Mouse (Mus musculus): ENCODE data around the gene Tmem9b. TPM values are rescaled to one million over a fixed set of nuclear protein-coding genes. Genes with fewer than 3 reads are reported as not detected.
A peak's percentile ranks its signal among the peaks of the same experiment; 100 is the strongest.

The Tmem9b gene
- polyA plus RNA-seq, 1 experiment from 2014 or later, result 124 TPM

- no peak within 1 kb of the TSS for H3K27ac ChIP-seq (replicated peaks)
- H3K9me3 ChIP-seq, result no peaks in the 10 kb centered on the region
- no peak within 1 kb of the TSS for H3K4me2 ChIP-seq
- ATAC-seq (ENCODE audit: low FRiP score, low read depth), result no peak
- H3K27me3 ChIP-seq, result no peaks in the 10 kb centered on the region
- H3K9ac ChIP-seq, result no peak within 1 kb of the TSS
- H3K4me1 ChIP-seq (replicated peaks), result no peaks in the 10 kb centered on the region
- H3K4me3 ChIP-seq, result no peak within 1 kb of the TSS
- WGBS, result 95% methylated on average over 5 of the region's 5 CpGs
- H3K36me3 ChIP-seq, result no peaks in the 10 kb centered on the region
Measured at GRCm38 (mm10) chr7:109723697-109724096, 29.0 kb downstream of the Tmem9b start, which contains the start of gene BC051019. Gene BC051019, minus strand, starts transcription at chr7:109723850.

GRCm38 (mm10) chr7:109723114-109723513 is 29.6 kb downstream of the Tmem9b start:
- Histone ChIP-seq H3K27ac (replicated peaks) (no peak overlapping the region), H3K4me2 (no peak overlapping the region), H3K36me3 (no peaks in the 10 kb centered on the region), H3K4me1 (replicated peaks) (no peaks in the 10 kb centered on the region), H3K4me3 (no peak overlapping the region), H3K9ac (no peak overlapping the region), H3K27me3 (no peaks in the 10 kb centered on the region), H3K9me3 (no peaks in the 10 kb centered on the region)
- ATAC-seq (ENCODE audit: low FRiP score, low read depth), result no peak
- 96% methylated on average over 8 of the region's 8 CpGs for WGBS

GRCm38 (mm10) chr7:109722618-109723017 is 30.1 kb downstream of the Tmem9b start:
- H3K27me3 ChIP-seq, result no peaks in the 10 kb centered on the region
- no peak overlapping the region for H3K4me2 ChIP-seq
- H3K4me3 ChIP-seq, result no peak overlapping the region
- no peaks in the 10 kb centered on the region for H3K4me1 ChIP-seq (replicated peaks)
- no peaks in the 10 kb centered on the region for H3K9me3 ChIP-seq
- ATAC-seq (ENCODE audit: low FRiP score, low read depth), result no peak
- H3K9ac ChIP-seq, result no peak overlapping the region
- H3K36me3 ChIP-seq, result no peaks in the 10 kb centered on the region
- H3K27ac ChIP-seq (replicated peaks), result no peak overlapping the region
- WGBS, result 99% methylated on average over 2 of the region's 2 CpGs

GRCm38 (mm10) chr7:109719286-109719685 is 33.4 kb downstream of the Tmem9b start:
- no peak overlapping the region for H3K9ac ChIP-seq
- no peaks in the 10 kb centered on the region for H3K9me3 ChIP-seq
- no peak overlapping the region for H3K4me3 ChIP-seq
- WGBS, result 66% methylated on average over 9 of the region's 9 CpGs
- H3K4me1 ChIP-seq (replicated peaks), result no peaks in the 10 kb centered on the region
- H3K4me2 ChIP-seq, result no peak overlapping the region
- no peak overlapping the region for H3K27ac ChIP-seq (replicated peaks)
- no peak for ATAC-seq (ENCODE audit: low FRiP score, low read depth)
- no peaks in the 10 kb centered on the region for H3K36me3 ChIP-seq
- no peaks in the 10 kb centered on the region for H3K27me3 ChIP-seq

- Histone ChIP-seq H3K4me3 (no peak overlapping the region), H3K4me2 (no peak overlapping the region), H3K9ac (no peak overlapping the region), H3K27me3 (no peaks in the 10 kb centered on the region), H3K27ac (replicated peaks) (no peak overlapping the region), H3K36me3 (no peaks in the 10 kb centered on the region), H3K9me3 (no peaks in the 10 kb centered on the region), H3K4me1 (replicated peaks) (no peaks in the 10 kb centered on the region)
- ATAC-seq (ENCODE audit: low FRiP score, low read depth), result no peak
- 90% methylated on average over 2 of the region's 2 CpGs for WGBS
Measured at GRCm38 (mm10) chr7:109713434-109713982, 39.2 kb downstream of the Tmem9b start.

- no peaks in the 10 kb centered on the region for H3K27me3 ChIP-seq
- H3K36me3 ChIP-seq, result no peaks in the 10 kb centered on the region
- 93% methylated on average over 7 of the region's 7 CpGs for WGBS
- H3K27ac ChIP-seq (replicated peaks), result no peak overlapping the region
- peaks cover 2% of the 10 kb centered on the region; the same call in 1 of the 2 replicates for H3K4me1 ChIP-seq (replicated peaks)
- H3K4me2 ChIP-seq, result no peak overlapping the region
- H3K9ac ChIP-seq, result no peak overlapping the region
- H3K9me3 ChIP-seq, result no peaks in the 10 kb centered on the region
- no peak for ATAC-seq (ENCODE audit: low FRiP score, low read depth)
- no peak overlapping the region for H3K4me3 ChIP-seq
Measured at GRCm38 (mm10) chr7:109712198-109712597, 40.5 kb downstream of the Tmem9b start.

- Histone ChIP-seq H3K36me3 (no peaks in the 10 kb centered on the region), H3K27me3 (no peaks in the 10 kb centered on the region), H3K9me3 (no peaks in the 10 kb centered on the region), H3K4me1 (replicated peaks) (peaks cover 3% of the 10 kb centered on the region; the same call in 1 of the 2 replicates), H3K9ac (no peak overlapping the region), H3K4me2 (no peak overlapping the region), H3K27ac (replicated peaks) (no peak overlapping the region), H3K4me3 (no peak overlapping the region)
- 79% methylated on average over 1 of the region's 1 CpGs for WGBS
- ATAC-seq (ENCODE audit: low FRiP score, low read depth), result no peak
Measured at GRCm38 (mm10) chr7:109710069-109710468, 42.6 kb downstream of the Tmem9b start.

GRCm38 (mm10) chr7:109708961-109709382 is 43.7 kb downstream of the Tmem9b start:
- Histone ChIP-seq H3K4me2 (no peak overlapping the region), H3K9ac (no peak overlapping the region), H3K36me3 (no peaks in the 10 kb centered on the region), H3K4me3 (no peak overlapping the region), H3K9me3 (no peaks in the 10 kb centered on the region), H3K4me1 (replicated peaks) (peaks cover 8% of the 10 kb centered on the region), H3K27ac (replicated peaks) (no peak overlapping the region), H3K27me3 (no peaks in the 10 kb centered on the region)
- WGBS, result 76% methylated on average over 3 of the region's 3 CpGs
- no peak for ATAC-seq (ENCODE audit: low FRiP score, low read depth)

- H3K4me3 ChIP-seq, result no peak overlapping the region
- WGBS, result 46% methylated on average over 4 of the region's 4 CpGs
- H3K36me3 ChIP-seq, result no peaks in the 10 kb centered on the region
- no peak for ATAC-seq (ENCODE audit: low FRiP score, low read depth)
- H3K9me3 ChIP-seq, result no peaks in the 10 kb centered on the region
- no peak overlapping the region for H3K27ac ChIP-seq (replicated peaks)
- no peaks in the 10 kb centered on the region for H3K27me3 ChIP-seq
- no peak overlapping the region for H3K9ac ChIP-seq
- H3K4me1 ChIP-seq (replicated peaks), result peaks cover 16% of the 10 kb centered on the region
- H3K4me2 ChIP-seq, result no peak overlapping the region
Measured at GRCm38 (mm10) chr7:109707023-109707785, 45.5 kb downstream of the Tmem9b start.

GRCm38 (mm10) chr7:109704461-109704860 is 48.2 kb downstream of the Tmem9b start:
- Histone ChIP-seq H3K27ac (replicated peaks) (no peak overlapping the region), H3K9ac (no peak overlapping the region), H3K9me3 (no peaks in the 10 kb centered on the region), H3K4me2 (peak overlapping the region; percentile 86), H3K4me1 (replicated peaks) (peaks cover 16% of the 10 kb centered on the region), H3K36me3 (no peaks in the 10 kb centered on the region), H3K27me3 (no peaks in the 10 kb centered on the region), H3K4me3 (peak overlapping the region; percentile 61)
- 69% methylated on average over 3 of the region's 3 CpGs for WGBS
- ATAC-seq (ENCODE audit: low FRiP score, low read depth), result no peak

- Histone ChIP-seq H3K4me2 (peak overlapping the region; percentile 86), H3K4me1 (replicated peaks) (peaks cover 16% of the 10 kb centered on the region), H3K27me3 (no peaks in the 10 kb centered on the region), H3K36me3 (no peaks in the 10 kb centered on the region), H3K9ac (peak overlapping the region; percentile 58), H3K4me3 (peak overlapping the region; percentile 61), H3K27ac (replicated peaks) (peak overlapping the region; percentile 78), H3K9me3 (no peaks in the 10 kb centered on the region)
- WGBS, result 2% methylated on average over 17 of the region's 17 CpGs
- ATAC-seq (ENCODE audit: low FRiP score, low read depth), result no peak
Measured at GRCm38 (mm10) chr7:109704016-109704377, 48.7 kb downstream of the Tmem9b start.

- WGBS, result 1% methylated on average over 61 of the region's 61 CpGs
- Histone ChIP-seq H3K4me3 (peak within 1 kb of the TSS; percentile 61), H3K4me2 (peak within 1 kb of the TSS; percentile 86), H3K4me1 (replicated peaks) (peaks cover 16% of the 10 kb centered on the region), H3K9ac (peak within 1 kb of the TSS; percentile 58), H3K36me3 (no peaks in the 10 kb centered on the region), H3K9me3 (no peaks in the 10 kb centered on the region), H3K27ac (replicated peaks) (peak within 1 kb of the TSS; percentile 78), H3K27me3 (no peaks in the 10 kb centered on the region)
- ATAC-seq (ENCODE audit: low FRiP score, low read depth), result peak; percentile 98
Measured at GRCm38 (mm10) chr7:109703190-109704015, 49.3 kb downstream of the Tmem9b start, which contains the start of the genes St5 and Akip1. Gene St5, minus strand, starts transcription at chr7:109703605. Gene Akip1, plus strand, starts transcription at chr7:109703690.
